Mouse (Mus musculus) spleen, adult 2 months (tissue): Measurements from ENCODE around the gene Olfr509.
"Not testable (repeated sequence)": the region's sequence is repeated elsewhere in the genome, so short reads cannot be mapped to it uniquely, and the experiment has no call there.

Source experiments
- CTCF ChIP-seq: fragments of 200-500 bp; IDR thresholded peaks from 2 replicates; pipeline ENCODE4 v1.5.1; 2011; ENCODE audit warnings: mild to moderate bottlenecking, inconsistent platforms; ENCODE audit not compliant: insufficient read depth, insufficient read length, insufficient replicate concordance; ENCODE audit errors: extremely low read depth
- POLR2A ChIP-seq: fragments of 200-500 bp; IDR thresholded peaks from 2 replicates; pipeline ENCODE4 v1.6.1; 2011; ENCODE audit warnings: low read depth, low read length, inconsistent platforms

DNA sequence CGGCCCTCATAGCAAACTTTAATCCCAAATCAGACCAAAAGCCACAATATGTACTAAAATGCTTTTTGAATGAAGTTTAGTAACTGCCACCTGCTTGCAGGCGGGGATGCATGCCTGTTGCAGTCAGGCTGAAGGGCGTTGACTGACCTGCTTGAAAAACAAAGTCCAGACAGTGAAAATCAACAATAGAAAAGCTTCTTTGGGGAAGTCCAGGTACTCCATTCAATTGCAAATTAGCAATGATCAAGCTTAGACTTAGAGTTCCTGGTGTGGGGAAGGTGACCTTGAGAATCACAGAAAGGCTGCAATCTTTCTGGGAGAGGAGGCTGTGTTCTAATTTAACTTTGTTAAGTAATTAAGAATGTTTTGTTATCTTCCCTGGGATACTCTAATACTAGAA, 49.8 kb downstream of the Olfr509 start:
- not testable (repeated sequence) for TF ChIP-seq POLR2A, CTCF
